Mouse (Mus musculus) ES-E14 (cell line): Measurements from ENCODE around the gene Cpsf6. TPM values are rescaled to one million over a fixed set of nuclear protein-coding genes. Genes with fewer than 3 reads are reported as not detected.

ENCODE experiments used
- DNase-seq: peaks from one replicate; pipeline ENCODE4 v3.0.0-alpha.2; 2013; ENCODE audit warnings: low read depth, low spot score
- H3K27ac ChIP-seq: 2 replicates; pipeline ENCODE4 v1.5.1; 2012; ENCODE audit warnings: low read depth, mild to moderate bottlenecking, low read length, moderate library complexity, mixed read lengths; ENCODE audit not compliant: poor library complexity, insufficient read depth, severe bottlenecking
- H3K36me3 ChIP-seq: 2 replicates; pipeline ENCODE4 v1.6.1; 2012; ENCODE audit warnings: mild to moderate bottlenecking, low read length, moderate library complexity, mixed read lengths; ENCODE audit not compliant: control insufficient read depth, poor library complexity, insufficient read depth, severe bottlenecking
- H3K4me1 ChIP-seq, 2 experiments: fragments of 150-350 bp in 1 of 2; sonication (generic) in 1 of 2; 2 replicates each; pipeline ENCODE4 v1.6.1; 2012; ENCODE audit warnings: low read length in 2 of 2, mild to moderate bottlenecking in 1 of 2, mixed read lengths in 1 of 2; ENCODE audit not compliant: control insufficient read depth in 2 of 2, insufficient read depth in 2 of 2, poor library complexity in 1 of 2
- H3K4me3 ChIP-seq, 2 experiments: fragments of 150-350 bp in 1 of 2; sonication (generic) in 1 of 2; 2 replicates each; pipeline ENCODE4 v1.5.1; 2012; ENCODE audit warnings: low read length in 2 of 2, low read depth in 1 of 2, mild to moderate bottlenecking in 1 of 2, mixed read lengths in 1 of 2; ENCODE audit not compliant: insufficient read depth in 1 of 2, poor library complexity in 1 of 2, severe bottlenecking in 1 of 2
- H3K9ac ChIP-seq: 2 replicates; pipeline ENCODE4 v1.6.1; 2012; ENCODE audit warnings: low read depth, mild to moderate bottlenecking, low read length, mixed read lengths; ENCODE audit not compliant: poor library complexity, insufficient read depth, severe bottlenecking
- H3K9me3 ChIP-seq: fragments of 150-350 bp; sonication (generic); 2 replicates; pipeline ENCODE4 v1.6.1; 2012; ENCODE audit warnings: low read depth, mild to moderate bottlenecking, low read length; ENCODE audit not compliant: control insufficient read depth, insufficient read depth
- CHD2 ChIP-seq: IDR thresholded peaks from 2 replicates; pipeline ENCODE4 v1.6.1; 2014; ENCODE audit warnings: mild to moderate bottlenecking, low read depth, low read length, inconsistent platforms
- HCFC1 ChIP-seq: IDR thresholded peaks from 2 replicates; pipeline ENCODE4 v1.6.1; 2012; ENCODE audit warnings: low read length, inconsistent platforms, borderline replicate concordance; ENCODE audit not compliant: insufficient read depth
- MAFK ChIP-seq: IDR thresholded peaks from 2 replicates; pipeline ENCODE4 v1.6.1; 2014; ENCODE audit warnings: mild to moderate bottlenecking, low read depth, low read length, inconsistent platforms; ENCODE audit not compliant: insufficient read depth
- ZC3H11A ChIP-seq: IDR thresholded peaks from 2 replicates; pipeline ENCODE4 v1.6.1; 2012; ENCODE audit warnings: low read depth, mild to moderate bottlenecking, inconsistent platforms, low read length, borderline replicate concordance
- ZNF384 ChIP-seq: IDR thresholded peaks from 2 replicates; pipeline ENCODE4 v1.6.1; 2012; ENCODE audit warnings: low read depth, low read length, inconsistent platforms
- in situ Hi-C, 2 experiments: fragments of 600-800 bp; cut with MboI; formaldehyde crosslinking; loops; one replicate each; pipeline ENCODE4 v1.15.1; 2025; ENCODE audit warnings: low sequenced_read_pairs in 2 of 2, inconsistent platforms in 1 of 2; ENCODE audit not compliant: unreplicated experiment in 2 of 2
- total RNA-seq: library from RNA; depleted of rRNA; stranded (reverse); fragments of 300-350 nt; gene quantifications from 2 replicates; pipeline ENCODE4 v1.2.3, GENCODE M21; 2012

Cpsf6 gene
- total RNA-seq, 1 experiment = 129 TPM

DNA sequence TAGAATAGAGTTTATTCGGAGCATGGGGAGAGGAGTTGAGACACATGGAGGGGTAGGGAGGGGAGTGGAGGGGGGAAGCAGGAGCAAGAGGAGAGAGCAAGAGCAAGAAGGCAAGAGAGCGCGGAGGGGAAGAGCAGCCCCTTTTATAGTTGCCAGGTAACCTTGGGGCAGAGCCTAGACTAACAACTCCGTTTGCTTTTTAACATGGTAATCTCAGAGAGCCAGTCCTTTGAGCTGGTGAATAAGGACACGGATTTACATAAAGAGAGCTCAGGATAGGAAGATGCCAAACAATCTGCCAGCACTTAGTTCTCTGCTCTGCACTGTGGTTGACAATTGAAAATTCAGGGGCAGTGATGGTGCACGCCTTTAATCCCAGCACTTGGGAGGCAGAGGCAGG is 31.3 kb upstream of the Cpsf6 start:
- Histone ChIP-seq H3K9ac (0 out of 2 replicates have a peak overlapping the region, but pooled peaks have one; percentile 79), H3K9me3 (no peaks in the 10 kb centered on the region), H3K4me1 (peaks cover 2 to 20% of the 10 kb centered on the region in 2 experiments; a peak in 2 of 4 replicates), H3K36me3 (no peaks in the 10 kb centered on the region), H3K27ac (peak overlapping the region; percentile 99), H3K4me3 (peak overlapping the region in 1 of 2 experiments; percentile 0; a peak in 2 of 4 replicates)
- in situ Hi-C loops = no loop called here
- no peak for TF ChIP-seq ZNF384
- no peak for DNase-seq

DNA sequence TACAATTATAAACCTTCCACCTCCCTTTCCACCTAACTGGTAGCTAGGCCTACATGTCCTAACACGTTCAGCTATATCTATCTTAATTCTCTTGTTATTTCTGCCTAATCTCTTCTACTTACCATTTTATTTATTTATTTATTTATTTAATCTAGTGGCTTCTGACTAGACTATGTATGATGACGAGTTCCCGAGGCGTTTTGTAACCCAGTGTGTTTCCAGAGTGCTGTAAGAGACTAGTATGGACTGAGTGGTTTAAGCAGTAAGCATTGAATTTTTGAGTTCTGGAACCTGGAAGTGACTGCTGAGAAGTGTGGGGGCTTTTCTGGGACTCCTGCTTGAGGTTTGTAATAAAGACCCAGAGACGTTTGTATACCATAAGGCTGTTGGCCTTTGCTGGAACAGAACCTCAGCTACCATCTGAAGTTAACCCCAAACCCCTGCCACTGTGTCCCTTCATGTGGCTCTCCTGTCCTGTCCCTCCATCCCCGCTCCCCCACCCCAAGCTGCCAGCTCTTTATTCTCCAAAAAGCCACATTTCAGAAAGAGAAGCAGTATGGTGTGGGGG is 30.8 kb upstream of the Cpsf6 start:
- H3K27ac ChIP-seq = peak overlapping the region; percentile 99

GRCm38 (mm10) chr10:117409373-117410354 is 29.8 kb upstream of the Cpsf6 start:
- H3K4me3 ChIP-seq = no peak overlapping the region

More for the DNA sequence above, 30.8 kb upstream of the Cpsf6 start:
- no peak for DNase-seq
- no peak for TF ChIP-seq ZNF384
- TF ChIP-seq HCFC1 = no peak
- TF ChIP-seq MAFK = no peak
- no peak for TF ChIP-seq ZC3H11A
- H3K4me3 ChIP-seq = no peak overlapping the region; a peak in 1 of 4 replicates
- peaks cover 2 to 20% of the 10 kb centered on the region in 2 experiments; a peak in 2 of 4 replicates for H3K4me1 ChIP-seq
- no peaks in the 10 kb centered on the region for H3K36me3 ChIP-seq
- no peaks in the 10 kb centered on the region for H3K9me3 ChIP-seq
- H3K9ac ChIP-seq = peak overlapping the region; percentile 71; the same call in 1 of the 2 replicates
- in situ Hi-C loops = no loop called here

DNA sequence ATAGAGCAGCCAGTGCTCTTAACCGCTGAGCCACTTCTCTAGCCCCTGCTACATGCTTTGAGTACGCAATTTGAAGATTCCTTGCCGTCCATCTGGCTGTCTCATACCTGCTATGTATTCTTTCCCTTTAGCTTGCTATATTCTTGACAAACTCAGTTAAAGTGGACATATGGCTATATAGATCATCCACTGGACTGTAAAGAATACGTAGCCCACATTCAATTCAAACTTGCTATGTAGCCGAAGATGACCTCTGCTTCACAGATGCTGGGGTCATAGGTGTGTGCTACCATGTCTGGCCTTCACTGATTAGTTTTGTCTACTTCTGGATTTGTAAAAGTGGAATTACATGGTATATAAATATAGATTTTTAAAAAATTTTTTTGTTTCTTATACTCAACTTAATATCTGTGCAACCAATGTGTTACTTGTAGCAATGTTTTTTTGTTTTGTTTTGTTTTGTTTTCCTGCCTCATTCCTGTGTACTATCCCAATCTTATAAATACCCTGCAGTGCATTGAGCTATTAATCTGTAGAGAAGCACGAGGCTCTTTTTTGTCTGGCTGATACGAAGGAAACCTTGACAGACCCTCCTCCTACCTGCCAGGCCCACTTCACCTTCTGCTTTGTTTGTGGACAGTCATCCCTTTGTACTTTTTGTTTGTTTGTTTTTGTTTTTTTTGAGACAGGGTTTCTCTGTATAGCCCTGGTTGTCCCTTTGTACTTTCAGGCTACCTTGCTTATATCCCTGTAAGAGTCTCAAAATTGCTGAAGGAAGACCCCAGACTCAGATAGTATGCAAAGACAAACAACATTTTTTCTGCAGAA is 28.9 kb upstream of the Cpsf6 start:
- TF ChIP-seq MAFK (no peak), ZC3H11A (no peak), HCFC1 (no peak), ZNF384 (no peak), CHD2 (no peak)
- no peaks in the 10 kb centered on the region for H3K9me3 ChIP-seq
- no peak overlapping the region for H3K9ac ChIP-seq
- H3K27ac ChIP-seq = no peak overlapping the region
- peaks cover 2 to 13% of the 10 kb centered on the region in 2 experiments; a peak in 2 of 4 replicates for H3K4me1 ChIP-seq
- in situ Hi-C loops = no loop called here
- no peak for DNase-seq
- H3K36me3 ChIP-seq = no peaks in the 10 kb centered on the region
- H3K4me3 ChIP-seq = no peak overlapping the region

More at GRCm38 (mm10) chr10:117409373-117410354, 29.8 kb upstream of the Cpsf6 start:
- Histone ChIP-seq H3K9me3 (no peaks in the 10 kb centered on the region), H3K4me1 (peaks cover 2 to 19% of the 10 kb centered on the region in 2 experiments; a peak in 2 of 4 replicates), H3K36me3 (no peaks in the 10 kb centered on the region), H3K27ac (no peak overlapping the region), H3K9ac (no peak overlapping the region)
- DNase-seq = no peak
- no peak for TF ChIP-seq ZNF384
- no peak for TF ChIP-seq HCFC1
- in situ Hi-C loops = no loop called here
